Mouse (Mus musculus) thymus, postnatal 4 days (tissue): ENCODE results near the gene Toe1.

Experiments
- DNase-seq: peaks from one replicate; pipeline ENCODE4 v3.0.0; 2021

Gene Toe1

GRCm38 (mm10) chr4:116788956-116789355 is 18.5 kb downstream of the Toe1 start:
- peak; percentile 84 for DNase-seq

GRCm38 (mm10) chr4:116787985-116788760 is 19.3 kb downstream of the Toe1 start:
- DNase-seq, result no peak

- DNase-seq, result no peak
Observed at GRCm38 (mm10) chr4:116786587-116786986, 20.9 kb downstream of the Toe1 start.

- no peak for DNase-seq
Observed at GRCm38 (mm10) chr4:116782171-116782570, 25.3 kb downstream of the Toe1 start.

GRCm38 (mm10) chr4:116781366-116781765 is 26.1 kb downstream of the Toe1 start:
- DNase-seq, result no peak

- DNase-seq, result no peak
Observed at GRCm38 (mm10) chr4:116780541-116780940, 26.9 kb downstream of the Toe1 start.

- DNase-seq, result no peak
Observed at GRCm38 (mm10) chr4:116777079-116777478, 30.4 kb downstream of the Toe1 start.

GRCm38 (mm10) chr4:116776391-116776790 is 31.0 kb downstream of the Toe1 start:
- no peak for DNase-seq

- no peak for DNase-seq
Observed at GRCm38 (mm10) chr4:116769060-116769459, 38.4 kb downstream of the Toe1 start.

- no peak for DNase-seq
Observed at GRCm38 (mm10) chr4:116768510-116768909, 38.9 kb downstream of the Toe1 start.

GRCm38 (mm10) chr4:116764001-116764400 is 43.4 kb downstream of the Toe1 start:
- no peak for DNase-seq

- DNase-seq, result no peak
Observed at GRCm38 (mm10) chr4:116761914-116762313, 45.5 kb downstream of the Toe1 start.

- DNase-seq, result no peak
Observed at GRCm38 (mm10) chr4:116749750-116750149, 57.7 kb downstream of the Toe1 start.
